Mouse (Mus musculus): Measurements from ENCODE around the gene Bub3.

Bub3 gene

GRCm38 (mm10) chr7:131559986-131560696 lies at the start of gene Bub3:
Gene Bub3 (plus strand): TSS chr7:131560222.
- DNase-seq (ENCODE audit: low spot score in 2 of 2): peak; percentile 85 to 86

- DNase-seq (ENCODE audit: low spot score in 2 of 2): peak; percentile 72 to 78
Observed at GRCm38 (mm10) chr7:131539979-131540378, 20.0 kb upstream of the Bub3 start.

DNA sequence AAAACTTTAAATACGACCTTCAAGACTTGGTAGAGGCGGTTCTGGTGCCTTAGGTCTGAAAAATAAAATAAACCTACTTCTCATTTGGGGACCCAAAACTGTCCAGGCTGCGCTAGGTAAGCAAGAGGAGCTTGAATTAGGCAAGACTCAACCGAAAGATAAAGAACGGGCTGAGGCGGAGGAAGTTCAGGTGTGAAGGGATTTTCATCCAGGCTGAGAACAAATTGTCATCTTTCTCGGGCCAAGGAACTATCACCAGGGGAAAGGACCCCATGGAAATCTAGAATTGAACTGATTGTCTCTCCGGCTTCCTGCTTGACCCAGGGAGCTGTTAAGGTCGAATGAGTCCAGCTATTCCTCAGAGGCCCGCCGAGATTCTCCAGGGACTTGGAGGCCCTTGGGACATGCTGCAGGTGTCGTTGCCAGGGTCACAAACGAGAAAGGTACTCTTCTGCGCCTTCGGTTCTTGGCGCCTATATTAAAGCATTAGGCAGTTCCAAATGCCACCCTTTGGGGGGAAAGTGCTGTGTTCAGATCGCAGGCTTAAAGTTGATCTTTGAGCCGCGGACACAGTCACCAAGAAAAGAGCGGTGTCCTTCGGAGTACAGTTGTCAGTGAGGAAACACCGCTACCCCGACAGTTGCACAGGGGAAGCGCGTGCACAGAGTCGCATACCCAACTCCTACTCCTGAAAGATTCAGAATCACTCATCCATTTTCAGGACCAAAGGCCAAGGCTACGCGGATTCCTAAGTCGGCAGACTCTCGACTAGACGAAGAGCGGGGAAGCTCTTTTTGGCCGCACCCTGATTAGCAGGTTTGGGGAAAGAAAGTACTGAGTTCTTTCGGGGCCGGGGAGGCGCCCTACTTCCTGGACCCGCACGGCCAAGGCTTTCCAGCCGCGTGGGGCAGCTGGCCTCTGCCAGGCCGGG lies 18.6 kb upstream of the Bub3 start:
- DNase-seq (ENCODE audit: low spot score in 2 of 2): no peak

DNA sequence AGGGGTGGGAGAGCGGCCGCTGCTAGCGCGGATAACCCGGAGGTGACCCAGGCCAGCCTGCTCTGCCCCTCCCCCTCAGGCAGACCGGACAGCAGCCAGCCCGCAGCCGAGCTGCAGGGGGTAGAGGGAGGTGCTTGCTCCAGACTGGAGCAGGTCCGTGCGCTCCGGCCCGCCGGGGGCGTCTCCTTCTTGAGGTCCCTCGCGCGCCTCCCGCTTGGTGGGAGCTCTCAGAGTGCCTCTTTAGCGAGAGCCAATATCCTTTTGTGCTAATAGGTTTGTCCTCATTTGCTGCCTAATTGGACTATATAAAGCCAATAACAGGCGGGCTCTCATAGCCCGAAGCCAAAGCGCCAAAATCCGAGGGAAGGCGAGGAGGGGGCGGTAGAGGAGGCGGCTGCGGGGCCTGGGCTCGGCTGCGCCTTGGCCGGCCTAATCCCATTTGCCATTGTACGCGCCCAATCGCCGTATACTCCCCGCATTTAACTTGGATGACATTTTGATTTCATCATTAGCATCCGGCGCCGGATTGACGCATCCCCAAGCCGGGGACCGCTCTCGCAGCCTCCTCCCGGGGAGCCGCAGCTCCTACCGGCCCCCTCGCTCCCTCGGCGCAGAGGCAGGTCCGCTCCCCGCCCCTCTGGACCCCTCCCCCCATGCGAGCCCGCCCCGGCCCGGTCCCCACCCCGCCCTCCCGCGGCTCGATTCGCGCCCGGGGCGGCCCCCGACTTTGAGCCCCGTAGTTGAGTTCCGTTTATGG lies 17.7 kb upstream of the Bub3 start, which contains the start of gene Hmx3:
Gene Hmx3 (plus strand): TSS at position 753 of the 757 bp plus-strand sequence.
- no peak for DNase-seq (ENCODE audit: low spot score in 2 of 2)

- peak in 1 of 2 experiments; percentile 36 for DNase-seq (ENCODE audit: low spot score in 2 of 2)
Observed at GRCm38 (mm10) chr7:131542872-131543622, 17.0 kb upstream of the Bub3 start.

GRCm38 (mm10) chr7:131543623-131544481 lies 16.2 kb upstream of the Bub3 start:
- DNase-seq (ENCODE audit: low spot score in 2 of 2): peak in 1 of 2 experiments; percentile 43

DNA sequence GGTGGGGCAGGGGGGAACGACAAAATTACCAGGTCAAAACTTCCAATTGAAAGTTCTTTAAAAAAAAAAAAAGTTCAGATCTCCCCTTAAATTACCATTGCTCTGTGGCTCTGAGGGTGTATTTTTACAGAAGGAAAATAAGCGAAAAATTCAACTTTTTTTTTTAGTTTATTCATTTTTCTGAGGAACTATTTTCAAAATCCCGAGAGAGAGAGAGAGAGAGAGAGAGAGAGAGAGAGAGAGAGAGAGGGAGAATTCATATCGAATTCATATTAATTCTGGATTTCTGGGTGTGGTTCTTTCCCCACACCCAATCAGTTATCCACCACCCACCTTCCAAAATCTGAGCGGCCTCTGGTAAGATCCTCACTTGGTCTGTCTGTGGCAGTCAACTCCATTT lies 15.2 kb upstream of the Bub3 start:
- no peak for DNase-seq (ENCODE audit: low spot score in 2 of 2)

- DNase-seq (ENCODE audit: low spot score in 2 of 2): no peak
Observed at GRCm38 (mm10) chr7:131545701-131546385, 14.2 kb upstream of the Bub3 start.

GRCm38 (mm10) chr7:131546423-131546822 lies 13.6 kb upstream of the Bub3 start:
- no peak for DNase-seq (ENCODE audit: low spot score in 2 of 2)

- no peak for DNase-seq (ENCODE audit: low spot score in 2 of 2)
Observed at GRCm38 (mm10) chr7:131547481-131547880, 12.5 kb upstream of the Bub3 start.

DNA sequence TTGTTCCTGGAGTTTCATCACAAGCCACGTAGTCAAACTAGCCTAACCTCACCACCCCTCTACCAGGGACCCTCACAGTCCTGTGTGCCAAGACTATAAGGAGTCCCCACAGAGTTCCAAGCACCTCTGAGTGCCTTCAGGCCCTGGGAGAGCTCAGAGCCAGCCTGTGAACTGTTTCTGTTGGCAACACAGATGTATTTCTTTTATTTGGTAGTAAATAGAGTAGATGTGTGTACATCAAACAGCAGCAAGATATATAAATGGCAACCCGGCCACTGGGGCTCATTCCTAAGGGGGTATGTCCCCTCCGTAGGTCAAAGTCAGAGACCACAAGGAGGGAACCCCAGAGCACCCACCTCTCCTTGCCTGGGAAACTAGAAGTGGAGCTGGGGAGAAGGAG lies 11.5 kb upstream of the Bub3 start, which contains the start of gene Hmx2:
Gene Hmx2 (plus strand): TSS at position 301 of the 400 bp plus-strand sequence.
- DNase-seq (ENCODE audit: low spot score in 2 of 2): no peak

- DNase-seq (ENCODE audit: low spot score in 2 of 2): no peak
Observed at GRCm38 (mm10) chr7:131551471-131551870, 8.6 kb upstream of the Bub3 start.

DNA sequence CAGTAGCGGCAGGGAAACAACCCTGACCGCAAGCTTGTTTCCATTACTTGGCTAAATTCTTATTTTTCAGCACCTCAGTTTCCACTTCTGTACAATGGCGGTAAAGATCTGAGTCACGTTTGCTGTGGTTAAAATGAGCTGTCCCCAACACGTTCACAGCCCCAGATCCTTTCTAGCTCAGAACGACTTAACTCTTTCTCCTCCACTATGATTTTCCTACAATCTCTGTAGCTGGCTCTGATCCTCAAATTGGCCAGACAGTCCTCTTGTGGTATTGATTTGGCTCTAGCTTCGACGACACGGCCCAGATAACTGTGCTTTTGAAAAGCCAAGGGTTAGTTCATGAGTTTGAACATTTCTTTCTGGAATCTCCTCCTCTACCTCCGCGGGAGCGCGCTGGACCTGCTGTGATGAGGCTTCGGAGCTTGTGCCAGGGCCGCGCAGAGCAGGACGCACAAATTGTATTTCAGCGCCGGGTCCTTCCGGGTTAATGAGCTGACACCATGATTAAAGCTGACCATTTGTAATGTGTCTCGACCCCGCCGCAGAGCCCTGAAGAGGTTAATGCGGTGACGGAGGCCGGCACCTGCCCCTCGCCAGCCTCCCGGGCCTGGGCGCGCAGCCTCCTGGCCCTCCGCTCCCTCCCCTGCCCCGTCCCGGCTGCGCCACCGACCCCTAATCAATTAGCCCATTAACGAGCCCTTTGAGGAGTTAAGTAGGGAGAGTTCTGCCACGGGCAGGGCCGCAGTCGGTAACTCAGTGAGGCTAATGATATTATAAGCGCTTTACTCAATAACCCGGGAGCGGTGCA lies 7.9 kb upstream of the Bub3 start:
- DNase-seq (ENCODE audit: low spot score in 2 of 2): no peak

GRCm38 (mm10) chr7:131552781-131553180 lies 7.2 kb upstream of the Bub3 start:
- no peak for DNase-seq (ENCODE audit: low spot score in 2 of 2)

GRCm38 (mm10) chr7:131553771-131554175 lies 6.2 kb upstream of the Bub3 start:
- DNase-seq (ENCODE audit: low spot score in 2 of 2): peak in 1 of 2 experiments; percentile 44

DNA sequence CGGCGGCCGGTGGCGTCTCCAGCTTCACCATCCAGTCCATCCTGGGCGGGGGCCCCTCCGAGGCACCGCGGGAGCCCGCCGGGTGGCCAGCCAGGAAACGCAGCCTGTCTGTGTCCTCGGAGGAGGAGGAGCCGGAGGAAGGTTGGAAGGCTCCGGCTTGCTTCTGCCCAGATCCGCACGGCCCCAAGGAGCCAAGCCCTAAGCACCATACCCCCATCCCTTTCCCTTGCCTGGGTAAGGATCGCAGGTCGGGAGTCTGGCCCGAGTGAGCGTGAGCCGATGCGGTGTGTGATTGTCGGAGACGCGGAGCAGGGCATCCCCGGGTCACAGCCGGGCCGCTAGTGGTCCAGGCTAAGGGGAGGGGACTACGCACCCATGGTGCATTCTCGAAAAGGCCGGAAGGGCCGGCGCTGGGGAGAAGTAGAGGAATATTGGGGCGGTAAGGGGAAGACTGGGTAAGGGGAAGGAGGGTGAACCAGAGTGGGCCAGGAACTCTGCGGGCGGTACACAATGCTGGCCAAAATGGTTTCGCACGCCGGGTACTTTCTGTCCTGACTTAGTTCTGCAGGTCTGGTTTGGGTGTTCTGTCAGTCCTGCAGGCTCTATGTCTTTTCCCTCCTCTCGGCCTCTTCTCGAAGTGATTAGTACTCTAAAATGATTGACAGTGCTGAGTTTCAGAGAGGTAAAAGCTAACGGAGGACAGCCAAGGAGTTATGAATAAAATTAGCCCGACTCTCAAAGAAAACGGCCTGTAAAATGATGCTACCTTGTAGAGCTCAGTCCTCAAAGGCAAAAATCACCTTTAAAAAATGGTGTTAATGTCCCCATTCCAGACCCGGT lies 5.5 kb upstream of the Bub3 start:
- DNase-seq (ENCODE audit: low spot score in 2 of 2): no peak

GRCm38 (mm10) chr7:131555301-131556081 lies 4.5 kb upstream of the Bub3 start:
- peak in 1 of 2 experiments; percentile 56 for DNase-seq (ENCODE audit: low spot score in 2 of 2)

Data from urinary bladder, adult 18-20 months (tissue).